Mouse (Mus musculus): ENCODE data around the gene Slc9a9.

DNA sequence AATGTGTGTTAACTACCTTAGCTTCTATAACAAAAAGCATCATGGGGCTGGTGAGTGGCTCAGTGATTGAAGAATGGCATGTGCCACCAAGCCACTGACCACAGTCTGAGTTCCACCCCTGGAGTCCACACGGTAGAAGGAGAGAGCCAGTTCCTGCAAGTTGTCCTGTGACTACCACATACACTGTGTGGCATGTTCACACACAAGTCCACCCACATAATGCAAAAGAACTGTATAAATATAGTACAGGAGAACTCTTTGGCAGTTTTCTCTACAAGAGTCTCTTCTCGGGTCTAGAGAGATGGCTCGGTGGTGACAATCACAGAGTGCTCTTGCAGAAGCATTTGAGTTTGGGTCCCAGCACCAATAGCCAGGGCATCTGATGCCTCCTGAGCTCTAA lies 212.8 kb downstream of the Slc9a9 start:
- TF ChIP-seq CTCF (IDR thresholded peaks at IDR 0.05; ENCODE audit: low read depth, low read length) (no peak), POLR2A (IDR thresholded peaks at IDR 0.05; ENCODE audit: borderline replicate concordance, low read depth, low read length) (no peak)
